In the genomic region with DNA sequence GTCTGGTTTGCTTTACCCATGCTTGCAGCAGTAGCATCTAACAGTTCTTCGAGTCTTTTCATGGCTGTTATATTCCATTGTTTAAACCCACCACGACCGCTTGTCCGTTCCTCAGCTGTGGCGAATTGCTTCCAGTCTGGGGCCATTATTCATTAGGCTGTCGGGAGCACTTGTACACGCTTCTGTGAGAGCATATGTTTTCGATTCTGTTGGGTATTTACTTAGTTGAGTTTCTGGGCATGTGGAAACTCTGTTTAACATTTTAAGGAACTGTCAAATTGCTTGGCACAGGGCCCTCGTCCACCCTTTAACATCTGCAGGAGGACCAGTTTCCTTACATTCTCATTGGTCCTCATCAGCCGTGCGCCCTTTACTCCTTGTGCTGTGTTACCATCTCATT, we compare ENCODE assay signal across 12 mouse cellular contexts. TPM values are rescaled to one million over a fixed set of nuclear protein-coding genes. Genes with fewer than 3 reads are reported as not detected.
DNase-seq lines count a peak whose midpoint lies in the region; ATAC-seq and TF ChIP-seq lines count a peak whose summit lies in the region.
"Had no signal": no experiment of that assay in that cellular context is flagged by ENCODE, and none has a peak within 500 bp of the region (broad histone marks: within the 10 kb centered on the region; RNA-seq: fewer than 3 reads in every experiment).

No protein-coding gene starts in this region.

- no peak for TF ChIP-seq CTCF in lung, embryonic 14.5 days (IDR thresholded peaks at IDR 0.05; ENCODE audit: low read depth)
- no peak for TF ChIP-seq CTCF in forebrain, postnatal 0 days (IDR thresholded peaks at IDR 0.05; ENCODE audit: low read depth)
- no peak for TF ChIP-seq CTCF in stomach, postnatal 0 days (IDR thresholded peaks at IDR 0.05; ENCODE audit: low read depth)

- no peaks in the 10 kb centered on the region for H3K9me3 ChIP-seq in lung, embryonic 14.5 days (ENCODE audit: low read depth, low read length)
- H3K9me3 ChIP-seq in forebrain, postnatal 0 days (ENCODE audit: low read length) = no peaks in the 10 kb centered on the region
- no peaks in the 10 kb centered on the region for H3K9me3 ChIP-seq in limb, embryonic 13.5 days
- no peaks in the 10 kb centered on the region for H3K9me3 ChIP-seq in stomach, postnatal 0 days (ENCODE audit: control insufficient read depth, low read length)
- H3K9me3 ChIP-seq in kidney, embryonic 16.5 days (ENCODE audit: low read length) = no peaks in the 10 kb centered on the region
- H3K9me3 ChIP-seq in liver, embryonic 12.5 days (replicated peaks) = no peaks in the 10 kb centered on the region

- peaks cover under 1% of the 10 kb centered on the region; the same call in 1 of the 2 replicates for H3K27me3 ChIP-seq in lung, embryonic 14.5 days (ENCODE audit: insufficient read depth, low read length)
- H3K27me3 ChIP-seq in forebrain, postnatal 0 days (ENCODE audit: insufficient read depth, low read length) = no peaks in the 10 kb centered on the region
- H3K27me3 ChIP-seq in limb, embryonic 13.5 days = peaks cover 30% of the 10 kb centered on the region
- H3K27me3 ChIP-seq in stomach, postnatal 0 days (ENCODE audit: control insufficient read depth, insufficient read depth, low read length) = no peaks in the 10 kb centered on the region
- no peaks in the 10 kb centered on the region for H3K27me3 ChIP-seq in kidney, embryonic 16.5 days (ENCODE audit: insufficient read depth, low read length)
- peaks cover 6% of the 10 kb centered on the region; the same call in 1 of the 2 replicates for H3K27me3 ChIP-seq in liver, embryonic 12.5 days (replicated peaks)

- peak; percentile 69 for DNase-seq in lung, embryonic 14.5 days
- no peak for DNase-seq in lung, adult 18-20 months
- DNase-seq in forebrain, postnatal 0 days = no peak
- no peak for DNase-seq in stomach, postnatal 0 days (ENCODE audit: low spot score)
- no peak for DNase-seq in thymus, postnatal 10 days (ENCODE audit: low spot score in 2 of 2)
- DNase-seq: adrenal gland, postnatal 36 days; cerebellum, postnatal 14 days; lung, adult 2 months had no signal

- 28% methylated on average over 11 of the region's 11 CpGs for WGBS in lung, embryonic 14.5 days
- WGBS in forebrain, postnatal 0 days = 28% methylated on average over 11 of the region's 11 CpGs
- WGBS in limb, embryonic 13.5 days = 14% methylated on average over 11 of the region's 11 CpGs
- WGBS in stomach, postnatal 0 days = 29% methylated on average over 11 of the region's 11 CpGs
- WGBS in kidney, embryonic 16.5 days = 50% methylated on average over 11 of the region's 11 CpGs
- WGBS in liver, embryonic 12.5 days (ENCODE audit: insufficient replicate concordance) = 71% methylated on average over 11 of the region's 11 CpGs

- H3K4me1 ChIP-seq in lung, embryonic 14.5 days (ENCODE audit: insufficient read depth) = no peaks in the 10 kb centered on the region
- no peaks in the 10 kb centered on the region for H3K4me1 ChIP-seq in forebrain, postnatal 0 days (ENCODE audit: insufficient read depth)
- H3K4me1 ChIP-seq in limb, embryonic 13.5 days = peaks cover 21% of the 10 kb centered on the region
- no peaks in the 10 kb centered on the region for H3K4me1 ChIP-seq in stomach, postnatal 0 days (replicated peaks; ENCODE audit: control insufficient read depth, insufficient read depth)
- no peaks in the 10 kb centered on the region for H3K4me1 ChIP-seq in kidney, embryonic 16.5 days (ENCODE audit: insufficient read depth, low read length)
- 0 out of 2 replicates have a peak, but pooled peaks cover 3% of the 10 kb centered on the region for H3K4me1 ChIP-seq in liver, embryonic 12.5 days

- no peaks in the 10 kb centered on the region for H3K36me3 ChIP-seq in lung, embryonic 14.5 days (ENCODE audit: insufficient read depth)
- no peaks in the 10 kb centered on the region for H3K36me3 ChIP-seq in forebrain, postnatal 0 days (ENCODE audit: insufficient read depth)
- no peaks in the 10 kb centered on the region for H3K36me3 ChIP-seq in limb, embryonic 13.5 days
- H3K36me3 ChIP-seq in stomach, postnatal 0 days (ENCODE audit: control insufficient read depth, insufficient read depth, low read length) = no peaks in the 10 kb centered on the region
- no peaks in the 10 kb centered on the region for H3K36me3 ChIP-seq in kidney, embryonic 16.5 days (ENCODE audit: insufficient read depth, low read length)
- no peaks in the 10 kb centered on the region for H3K36me3 ChIP-seq in liver, embryonic 12.5 days

- H3K9ac ChIP-seq in lung, embryonic 14.5 days = no peak overlapping the region
- H3K9ac ChIP-seq in forebrain, postnatal 0 days = no peak overlapping the region
- H3K9ac ChIP-seq in limb, embryonic 13.5 days = no peak overlapping the region
- H3K9ac ChIP-seq in stomach, postnatal 0 days (ENCODE audit: low read length) = no peak overlapping the region
- H3K9ac ChIP-seq in kidney, embryonic 16.5 days (replicated peaks; ENCODE audit: low read length) = no peak overlapping the region
- no peak overlapping the region for H3K9ac ChIP-seq in liver, embryonic 12.5 days

- no peak overlapping the region for H3K27ac ChIP-seq in lung, embryonic 14.5 days (ENCODE audit: low read depth)
- H3K27ac ChIP-seq in forebrain, postnatal 0 days (ENCODE audit: low read depth, low read length) = no peak overlapping the region
- H3K27ac ChIP-seq in limb, embryonic 13.5 days = no peak overlapping the region
- H3K27ac ChIP-seq in stomach, postnatal 0 days (replicated peaks) = no peak overlapping the region
- H3K27ac ChIP-seq in kidney, embryonic 16.5 days (ENCODE audit: low read length) = no peak overlapping the region
- H3K27ac ChIP-seq in liver, embryonic 12.5 days = no peak overlapping the region

- TF ChIP-seq EP300 in stomach, postnatal 0 days (optimal IDR thresholded peaks at IDR 0.05) = no peak

- ATAC-seq in lung, embryonic 14.5 days (ENCODE audit: insufficient read depth) = peak; percentile 67; the same call in 1 of the 2 replicates
- no peak for ATAC-seq in forebrain, postnatal 0 days
- ATAC-seq in limb, embryonic 13.5 days (ENCODE audit: low FRiP score, low read depth) = peak; percentile 74
- no peak for ATAC-seq in stomach, postnatal 0 days (ENCODE audit: low FRiP score, low TSS enrichment)
- ATAC-seq in kidney, embryonic 16.5 days (ENCODE audit: low FRiP score, low TSS enrichment) = no peak
- no peak for ATAC-seq in liver, embryonic 12.5 days

- no peak overlapping the region for H3K4me3 ChIP-seq in lung, embryonic 14.5 days (ENCODE audit: low read depth, low read length)
- H3K4me3 ChIP-seq in forebrain, postnatal 0 days (ENCODE audit: low read depth, low read length) = no peak overlapping the region
- H3K4me3 ChIP-seq in limb, embryonic 13.5 days = peak overlapping the region; percentile 4; the same call in 1 of the 2 replicates
- H3K4me3 ChIP-seq in stomach, postnatal 0 days (ENCODE audit: low read depth, low read length) = no peak overlapping the region
- no peak overlapping the region for H3K4me3 ChIP-seq in kidney, embryonic 16.5 days (ENCODE audit: low read length)
- no peak overlapping the region for H3K4me3 ChIP-seq in liver, embryonic 12.5 days

- H3K4me2 ChIP-seq in lung, embryonic 14.5 days = 0 out of 2 replicates have a peak overlapping the region, but pooled peaks have one; percentile 15
- H3K4me2 ChIP-seq in forebrain, postnatal 0 days (ENCODE audit: low read depth) = peak overlapping the region; percentile 19; the same call in 1 of the 2 replicates
- H3K4me2 ChIP-seq in limb, embryonic 13.5 days (replicated peaks) = peak overlapping the region; percentile 51
- H3K4me2 ChIP-seq in stomach, postnatal 0 days (replicated peaks; ENCODE audit: low read depth) = 0 out of 2 replicates have a peak overlapping the region, but pooled peaks have one; percentile 11
- no peak overlapping the region for H3K4me2 ChIP-seq in kidney, embryonic 16.5 days (replicated peaks; ENCODE audit: low read depth, low read length)
- no peak overlapping the region for H3K4me2 ChIP-seq in liver, embryonic 12.5 days

RNA-seq across cellular contexts. Expression of gene Cd247, which starts 2.2 kb away (rescaled TPM):
- 1.1 and 1.5 TPM in 2 replicates for polyA plus RNA-seq in lung, embryonic 14.5 days (2014; fragmentation: Nextera tagmentation; extraction: Ambion mirVana)
- total RNA-seq in forebrain, postnatal 0 days (2014; rRNA removed) = 0.14 TPM in 1 of 2 replicates, not detected in the other
- 0.28 and 0.67 TPM in 2 replicates for polyA plus RNA-seq in forebrain, postnatal 0 days (2015; fragmentation: Nextera tagmentation; extraction: Ambion mirVana)
- 0.48 and 0.69 TPM in 2 replicates for polyA plus RNA-seq in limb, embryonic 13.5 days (2015; fragmentation: Nextera tagmentation; extraction: Ambion mirVana)
- polyA plus RNA-seq in stomach, postnatal 0 days (2015; fragmentation: Nextera tagmentation; extraction: Ambion mirVana) = 0.24 and 0.52 TPM in 2 replicates
- polyA plus RNA-seq in kidney, embryonic 16.5 days (2015; fragmentation: Nextera tagmentation; extraction: Ambion mirVana) = 0.91 and 1.6 TPM in 2 replicates
- 0.23 and 0.32 TPM in 2 replicates for polyA plus RNA-seq in liver, embryonic 12.5 days (2016; fragmentation: Nextera tagmentation; extraction: Ambion mirVana)
- total RNA-seq: left cerebral cortex, adult 8-10 months had no signal

RNA-seq across cellular contexts. Expression of gene Creg1, which starts 22.8 kb away (rescaled TPM):
- polyA plus RNA-seq in lung, embryonic 14.5 days (2014; fragmentation: Nextera tagmentation; extraction: Ambion mirVana) = 54.3 and 58.3 TPM in 2 replicates
- 20.0 and 22.7 TPM in 2 replicates for total RNA-seq in forebrain, postnatal 0 days (2014; rRNA removed)
- 34.7 and 42.3 TPM in 2 replicates for polyA plus RNA-seq in forebrain, postnatal 0 days (2015; fragmentation: Nextera tagmentation; extraction: Ambion mirVana)
- polyA plus RNA-seq in limb, embryonic 13.5 days (2015; fragmentation: Nextera tagmentation; extraction: Ambion mirVana) = 49.3 and 55.7 TPM in 2 replicates
- polyA plus RNA-seq in stomach, postnatal 0 days (2015; fragmentation: Nextera tagmentation; extraction: Ambion mirVana) = 139 and 140 TPM in 2 replicates
- polyA plus RNA-seq in kidney, embryonic 16.5 days (2015; fragmentation: Nextera tagmentation; extraction: Ambion mirVana) = 62.2 and 63.5 TPM in 2 replicates
- 299 and 300 TPM in 2 replicates for polyA plus RNA-seq in liver, embryonic 12.5 days (2016; fragmentation: Nextera tagmentation; extraction: Ambion mirVana)

Comparison
In these comparisons a context has a peak if more than half of its experiments do, and no peak if none do; other contexts are left out.
1. ATAC-seq: peak in lung, embryonic 14.5 days (single experiment) and limb, embryonic 13.5 days (single experiment); none in forebrain, postnatal 0 days (single experiment), stomach, postnatal 0 days (single experiment), kidney, embryonic 16.5 days (single experiment) and liver, embryonic 12.5 days (single experiment).
2. H3K4me2 ChIP-seq: peak in lung, embryonic 14.5 days (single experiment), forebrain, postnatal 0 days (single experiment), limb, embryonic 13.5 days (single experiment) and stomach, postnatal 0 days (single experiment); none in kidney, embryonic 16.5 days (single experiment) and liver, embryonic 12.5 days (single experiment).